Mouse (Mus musculus) skeletal muscle tissue, adult 2 months (tissue): ENCODE data around the gene Atp11b.

Source experiments
- DNase-seq: peaks from one replicate; pipeline ENCODE4 v3.0.0-alpha.2; 2012; ENCODE audit warnings: low read depth, low spot score

Gene Atp11b

GRCm38 (mm10) chr3:35779748-35780147 is 25.8 kb downstream of the Atp11b start:
- DNase-seq, result no peak

- no peak for DNase-seq
Measured at GRCm38 (mm10) chr3:35802040-35802439, 48.1 kb downstream of the Atp11b start.

GRCm38 (mm10) chr3:35819887-35820286 is 66.0 kb downstream of the Atp11b start:
- no peak for DNase-seq

- no peak for DNase-seq
Measured at GRCm38 (mm10) chr3:35822036-35822435, 68.1 kb downstream of the Atp11b start.

- no peak for DNase-seq
Measured at GRCm38 (mm10) chr3:35849326-35849725, 95.4 kb downstream of the Atp11b start.

- DNase-seq, result no peak
Measured at GRCm38 (mm10) chr3:35883267-35883666, 129.4 kb downstream of the Atp11b start.

GRCm38 (mm10) chr3:35889531-35889930 is 135.6 kb downstream of the Atp11b start:
- no peak for DNase-seq

GRCm38 (mm10) chr3:35891123-35891522 is 137.2 kb downstream of the Atp11b start:
- DNase-seq, result no peak

- no peak for DNase-seq
Measured at GRCm38 (mm10) chr3:35893156-35893555, 139.2 kb downstream of the Atp11b start.

- no peak for DNase-seq
Measured at GRCm38 (mm10) chr3:35897900-35898299, 144.0 kb downstream of the Atp11b start.

- no peak for DNase-seq
Measured at GRCm38 (mm10) chr3:35899109-35899508, 145.2 kb downstream of the Atp11b start.

- no peak for DNase-seq
Measured at GRCm38 (mm10) chr3:35900555-35901204, 146.8 kb downstream of the Atp11b start.
